6 mouse cellular contexts compared by ENCODE assay signal in genomic region chr17:78788273-78788672, GRCm38 (mm10). TPM values are rescaled to one million over a fixed set of nuclear protein-coding genes. Genes with fewer than 3 reads are reported as not detected.
DNase-seq lines count a peak whose midpoint lies in the region; ATAC-seq and TF ChIP-seq lines count a peak whose summit lies in the region.
"Not testable (repeated sequence)": the region's sequence is repeated elsewhere in the genome, so short reads cannot be mapped to it uniquely, and the experiment has no call there.

No protein-coding gene starts in this region.

- not testable (repeated sequence) for ATAC-seq in intestine, postnatal 0 days

- not testable (repeated sequence) for H3K9ac ChIP-seq in ES-Bruce4 (ENCODE audit: low read depth, poor library complexity, severe bottlenecking); intestine, postnatal 0 days (ENCODE audit: low read depth, low read length)

- TF ChIP-seq EP300 in ES-Bruce4 (IDR thresholded peaks at IDR 0.05; ENCODE audit: insufficient read depth, low read depth, low read length): not testable (repeated sequence)

- not testable (repeated sequence) for H3K4me1 ChIP-seq in ES-Bruce4 (ENCODE audit: control insufficient read depth, insufficient read depth, low read length); intestine, postnatal 0 days (replicated peaks; ENCODE audit: control insufficient read depth, insufficient read depth, low read length)

- 78% methylated on average over 3 of the region's 3 CpGs for WGBS in intestine, postnatal 0 days

- DNase-seq in gastrocnemius, adult 2 months; left cerebral cortex, adult 2 months (ENCODE audit: extremely low spot score in 1 of 2, low spot score in 2 of 2): not testable (repeated sequence)
- peak; percentile 15 for DNase-seq in lung, postnatal 36 days
- DNase-seq in thymus, postnatal 25 days: peak; percentile 11

- H3K9me3 ChIP-seq in ES-Bruce4 (replicated peaks; ENCODE audit: control insufficient read depth, insufficient read depth, low read length, poor library complexity, severe bottlenecking); intestine, postnatal 0 days (ENCODE audit: control insufficient read depth): not testable (repeated sequence)

- intact Hi-C loops in gastrocnemius, adult 2 months (cut with DNase I); left cerebral cortex, adult 2 months (cut with DNase I): not testable (repeated sequence)

- H3K27ac ChIP-seq in ES-Bruce4 (ENCODE audit: insufficient read depth, low read length); gastrocnemius, adult 2 months; intestine, postnatal 0 days (ENCODE audit: low read depth, low read length); left cerebral cortex, adult 2 months: not testable (repeated sequence)

- H3K27me3 ChIP-seq in ES-Bruce4 (ENCODE audit: control insufficient read depth, insufficient read depth, low read length, poor library complexity, severe bottlenecking); intestine, postnatal 0 days (replicated peaks; ENCODE audit: control insufficient read depth, insufficient read depth, low read length): not testable (repeated sequence)

- not testable (repeated sequence) for H3K36me3 ChIP-seq in ES-Bruce4 (ENCODE audit: control insufficient read depth, insufficient read depth, low read length, poor library complexity, severe bottlenecking); intestine, postnatal 0 days (ENCODE audit: control insufficient read depth, insufficient read depth)

- not testable (repeated sequence) for H3K4me2 ChIP-seq in intestine, postnatal 0 days (replicated peaks; ENCODE audit: low read depth)

- not testable (repeated sequence) for H3K4me3 ChIP-seq in ES-Bruce4 (ENCODE audit: low read depth, low read length); gastrocnemius, adult 2 months; intestine, postnatal 0 days (ENCODE audit: low read depth, low read length); left cerebral cortex, adult 2 months

- TF ChIP-seq CTCF in ES-Bruce4 (IDR thresholded peaks at IDR 0.05; ENCODE audit: low read depth, low read length): peak; percentile 3
- peak; percentile 30; the same call in 1 of the 2 replicates for TF ChIP-seq CTCF in gastrocnemius, adult 2 months (IDR thresholded peaks at IDR 0.05)
- TF ChIP-seq CTCF in intestine, postnatal 0 days (IDR thresholded peaks at IDR 0.05; ENCODE audit: low read depth): peak; percentile 33
- TF ChIP-seq CTCF in left cerebral cortex, adult 2 months (IDR thresholded peaks at IDR 0.05): peak; percentile 30

- not testable (repeated sequence) for TF ChIP-seq POLR2A in ES-Bruce4 (IDR thresholded peaks at IDR 0.05; ENCODE audit: insufficient read depth, low read length)

RNA-seq across cellular contexts. Expression of gene Heatr5b, which starts 46.9 kb away (rescaled TPM):
- polyA plus RNA-seq in ES-Bruce4 (2011; ENCODE audit: insufficient read depth, insufficient read length, low read depth, missing spikeins): 28.4 and 29.4 TPM in 2 replicates
- 10 to 100 TPM in 1 of 2 experiments, 1 to 10 TPM in 1; 7.3 to 10.1 TPM for total RNA-seq in gastrocnemius, adult 2 months (2021)
- 6.8 and 7.0 TPM in 2 replicates for polyA plus RNA-seq in intestine, postnatal 0 days (2015; fragmentation: Nextera tagmentation; extraction: Ambion mirVana)
- 10 to 100 TPM; 56.7 to 59.8 TPM for total RNA-seq in left cerebral cortex, adult 2 months (2021)

RNA-seq across cellular contexts. Expression of gene Gpatch11, which starts 47.1 kb away (rescaled TPM):
- 38.5 and 38.7 TPM in 2 replicates for polyA plus RNA-seq in ES-Bruce4 (2011; ENCODE audit: insufficient read depth, insufficient read length, low read depth, missing spikeins)
- total RNA-seq in gastrocnemius, adult 2 months (2021): 10 to 100 TPM; 17.9 to 23.3 TPM
- polyA plus RNA-seq in intestine, postnatal 0 days (2015; fragmentation: Nextera tagmentation; extraction: Ambion mirVana): 64.7 and 65.1 TPM in 2 replicates
- total RNA-seq in left cerebral cortex, adult 2 months (2021): 10 to 100 TPM; 38.6 to 42.8 TPM

RNA-seq across cellular contexts. Expression of gene Strn, which starts 51.3 kb away (rescaled TPM):
- 18.4 and 18.7 TPM in 2 replicates for polyA plus RNA-seq in ES-Bruce4 (2011; ENCODE audit: insufficient read depth, insufficient read length, low read depth, missing spikeins)
- total RNA-seq in gastrocnemius, adult 2 months (2021): 1 to 10 TPM; 5.4 to 7.1 TPM
- 3.8 and 4.3 TPM in 2 replicates for polyA plus RNA-seq in intestine, postnatal 0 days (2015; fragmentation: Nextera tagmentation; extraction: Ambion mirVana)
- total RNA-seq in left cerebral cortex, adult 2 months (2021): 10 to 100 TPM; 58.1 to 65.7 TPM

Comparison
In these comparisons a context has a peak if more than half of its experiments do, and no peak if none do; other contexts are left out.
1. RNA of gene Heatr5b, which starts 46.9 kb away (total RNA-seq): 56.7 to 59.8 TPM in left cerebral cortex, adult 2 months; 7.3 to 10.1 TPM in gastrocnemius, adult 2 months; every median in the first group is over 4 times any median in the second.
2. RNA of gene Strn, which starts 51.3 kb away (total RNA-seq): 58.1 to 65.7 TPM in left cerebral cortex, adult 2 months; 5.4 to 7.1 TPM in gastrocnemius, adult 2 months; every median in the first group is over 4 times any median in the second.
3. Peak in every context shown above with its lines, with median percentiles within 50 percentile points of each other: CTCF ChIP-seq.